Mouse (Mus musculus) MEL (cell line): ENCODE measurements around the gene Themis2.

Experiments used
- CTCF ChIP-seq, 3 experiments: IDR thresholded peaks in 2 of 3; conservative IDR thresholded peaks in 1 of 3; 2 replicates each; pipeline ENCODE4 v1.5.1; 2011 to 2012; ENCODE audit warnings: low read length in 3 of 3, low read depth in 2 of 3, mild to moderate bottlenecking in 2 of 3, improper control_type of control experiment in 1 of 3, inconsistent platforms in 1 of 3, mixed read lengths in 1 of 3, moderate library complexity in 1 of 3; ENCODE audit not compliant: control insufficient read depth in 1 of 3, insufficient read depth in 1 of 3, poor library complexity in 1 of 3, severe bottlenecking in 1 of 3
- EP300 ChIP-seq, 2 experiments: IDR thresholded peaks; 2 replicates each; pipeline ENCODE4 v1.6.1; 2011; ENCODE audit warnings: improper control_type of control experiment in 2 of 2, low read length in 2 of 2, low read depth in 1 of 2, mild to moderate bottlenecking in 1 of 2
- HCFC1 ChIP-seq: IDR thresholded peaks from 2 replicates; pipeline ENCODE4 v1.6.1; 2012; ENCODE audit warnings: low read depth, mild to moderate bottlenecking, inconsistent platforms, low read length, improper control_type of control experiment, moderate library complexity
- MAX ChIP-seq: IDR thresholded peaks from 2 replicates; pipeline ENCODE4 v1.6.1; 2011; ENCODE audit warnings: low read length, improper control_type of control experiment
- MYC ChIP-seq: IDR thresholded peaks from 2 replicates; pipeline ENCODE4 v1.6.1; 2011; ENCODE audit warnings: low read depth, mild to moderate bottlenecking, low read length, improper control_type of control experiment, moderate library complexity
- NELFE ChIP-seq: IDR thresholded peaks from 2 replicates; pipeline ENCODE4 v1.6.1; 2011; ENCODE audit warnings: low read depth, low read length, improper control_type of control experiment
- POLR2A ChIP-seq, 2 experiments: IDR thresholded peaks; 2 replicates each; pipeline ENCODE4 v1.6.1; 2011 to 2012; ENCODE audit warnings: low read length in 2 of 2, mild to moderate bottlenecking in 2 of 2, control low read depth in 1 of 2, improper control_type of control experiment in 1 of 2, low read depth in 1 of 2, moderate library complexity in 1 of 2; ENCODE audit not compliant: control insufficient read depth in 1 of 2, insufficient read depth in 1 of 2, poor library complexity in 1 of 2
- SMC3 ChIP-seq: IDR thresholded peaks from 2 replicates; pipeline ENCODE4 v1.6.1; 2011; ENCODE audit warnings: low read depth, low read length, improper control_type of control experiment
- TAL1 ChIP-seq: IDR thresholded peaks from 2 replicates; pipeline ENCODE4 v1.6.1; 2012; ENCODE audit warnings: mild to moderate bottlenecking, inconsistent platforms, low read length, moderate library complexity, mixed read lengths
- TCF12 ChIP-seq: IDR thresholded peaks from 2 replicates; pipeline ENCODE4 v1.6.1; 2014; ENCODE audit warnings: low read depth, mild to moderate bottlenecking, inconsistent platforms, low read length, improper control_type of control experiment, moderate library complexity
- USF1 ChIP-seq: IDR thresholded peaks from 2 replicates; pipeline ENCODE4 v1.6.1; 2014; ENCODE audit warnings: low read depth, mild to moderate bottlenecking, inconsistent platforms, low read length, improper control_type of control experiment, moderate library complexity
- USF2 ChIP-seq, 2 experiments: IDR thresholded peaks; 2 replicates each; pipeline ENCODE4 v1.6.1; 2011 to 2012; ENCODE audit warnings: improper control_type of control experiment in 2 of 2, low read length in 2 of 2, borderline replicate concordance in 1 of 2, inconsistent platforms in 1 of 2, low read depth in 1 of 2, mild to moderate bottlenecking in 1 of 2; ENCODE audit not compliant: insufficient read depth in 1 of 2
- ZMIZ1 ChIP-seq: IDR thresholded peaks from 2 replicates; pipeline ENCODE4 v1.6.1; 2012; ENCODE audit warnings: low read depth, mild to moderate bottlenecking, inconsistent platforms, low read length, improper control_type of control experiment, moderate library complexity
- ZNF384 ChIP-seq: IDR thresholded peaks from 2 replicates; pipeline ENCODE4 v1.6.1; 2012; ENCODE audit warnings: low read depth, mild to moderate bottlenecking, inconsistent platforms, low read length, improper control_type of control experiment

GRCm38 (mm10) chr4:132774905-132775304 lies 21.3 kb downstream of the Themis2 start:
- TF ChIP-seq CTCF (IDR thresholded peaks at IDR 0.05 in 2 of 3, conservative IDR thresholded peaks at IDR 0.05 in 1 of 3; ENCODE audit: control insufficient read depth in 1 of 3, insufficient read depth in 1 of 3, low read depth in 2 of 3, low read length in 3 of 3, poor library complexity in 1 of 3, severe bottlenecking in 1 of 3) (no peak), POLR2A (IDR thresholded peaks at IDR 0.05; ENCODE audit: control insufficient read depth in 1 of 2, insufficient read depth in 1 of 2, low read depth in 1 of 2, low read length in 2 of 2, poor library complexity in 1 of 2) (no peak), ZMIZ1 (no peak), USF1 (no peak), USF2 (IDR thresholded peaks at IDR 0.05; ENCODE audit: borderline replicate concordance in 1 of 2, insufficient read depth in 1 of 2, low read depth in 1 of 2, low read length in 2 of 2) (no peak), HCFC1 (no peak), SMC3 (no peak), NELFE (no peak), EP300 (IDR thresholded peaks at IDR 0.05; ENCODE audit: low read depth in 1 of 2, low read length in 2 of 2) (no peak), MYC (no peak), ZNF384 (no peak), TCF12 (no peak), TAL1 (no peak), MAX (no peak)
